Mouse (Mus musculus): ENCODE results near the gene Rtkn2. TPM values are rescaled to one million over a fixed set of nuclear protein-coding genes. Genes with fewer than 3 reads are reported as not detected.

The Rtkn2 gene
- polyA plus RNA-seq, 1 experiment, result 2.0 TPM

DNA sequence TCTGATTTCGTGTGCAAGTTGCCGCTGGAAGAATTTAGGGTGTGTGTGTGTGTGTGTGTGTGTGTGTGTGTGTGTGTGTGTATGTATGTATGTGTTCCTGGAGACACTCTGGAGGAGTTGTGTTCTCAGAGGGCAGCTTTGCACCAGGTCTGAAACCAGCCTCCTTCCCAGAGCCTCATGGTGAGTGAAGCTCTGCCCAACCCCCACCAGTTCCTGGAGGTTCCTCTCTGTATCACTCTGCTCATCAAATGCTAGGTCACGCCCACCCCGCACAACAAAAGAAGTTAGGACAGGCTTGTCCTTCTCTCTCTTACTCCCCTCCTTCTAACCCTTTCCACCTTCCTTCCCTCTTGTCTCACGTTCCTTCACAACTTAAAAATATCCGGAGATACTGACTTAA, 64.6 kb downstream of the Rtkn2 start:
- no peak overlapping the region for H3K4me3 ChIP-seq (replicated peaks; ENCODE audit: insufficient read depth, low read depth, low read length)
- no peak for TF ChIP-seq CTCF (IDR thresholded peaks at IDR 0.05; ENCODE audit: borderline replicate concordance, insufficient read depth, low read depth, low read length)
- TF ChIP-seq POLR2A (IDR thresholded peaks at IDR 0.05; ENCODE audit: borderline replicate concordance, insufficient read depth, low read length), result no peak
- no peaks in the 10 kb centered on the region for H3K4me1 ChIP-seq (ENCODE audit: control insufficient read depth, insufficient read depth, low read length)
- no peak overlapping the region for H3K27ac ChIP-seq (ENCODE audit: insufficient read depth, low read length)
- H3K27me3 ChIP-seq (ENCODE audit: control insufficient read depth, insufficient read depth, low read length), result no peaks in the 10 kb centered on the region
- 48% methylated on average over 6 of the region's 6 CpGs for WGBS
- DNase-seq, result no peak

DNA sequence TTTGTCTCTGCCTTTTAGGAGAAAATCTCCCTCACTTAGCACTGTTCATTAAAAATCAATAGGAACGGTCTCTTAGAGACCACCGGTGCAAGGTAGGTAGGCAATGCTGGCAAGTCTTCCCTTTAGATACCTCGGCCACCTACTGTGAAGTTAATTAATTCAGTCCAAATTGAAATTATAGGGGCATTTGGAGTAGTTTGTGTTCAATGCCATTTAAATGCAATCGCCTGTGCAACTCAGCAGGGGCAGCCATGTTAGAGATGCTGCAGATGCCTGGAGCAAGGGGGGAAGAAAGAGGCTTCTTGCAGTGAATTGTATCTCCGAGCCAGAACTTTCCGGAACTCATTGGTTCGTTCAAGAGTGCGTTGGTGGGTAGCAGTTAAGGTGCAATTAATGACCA, 65.5 kb downstream of the Rtkn2 start:
- TF ChIP-seq POLR2A (IDR thresholded peaks at IDR 0.05; ENCODE audit: borderline replicate concordance, insufficient read depth, low read length), result no peak
- WGBS, result 30% methylated on average over 8 of the region's 8 CpGs
- no peak overlapping the region for H3K27ac ChIP-seq (ENCODE audit: insufficient read depth, low read length)

DNA sequence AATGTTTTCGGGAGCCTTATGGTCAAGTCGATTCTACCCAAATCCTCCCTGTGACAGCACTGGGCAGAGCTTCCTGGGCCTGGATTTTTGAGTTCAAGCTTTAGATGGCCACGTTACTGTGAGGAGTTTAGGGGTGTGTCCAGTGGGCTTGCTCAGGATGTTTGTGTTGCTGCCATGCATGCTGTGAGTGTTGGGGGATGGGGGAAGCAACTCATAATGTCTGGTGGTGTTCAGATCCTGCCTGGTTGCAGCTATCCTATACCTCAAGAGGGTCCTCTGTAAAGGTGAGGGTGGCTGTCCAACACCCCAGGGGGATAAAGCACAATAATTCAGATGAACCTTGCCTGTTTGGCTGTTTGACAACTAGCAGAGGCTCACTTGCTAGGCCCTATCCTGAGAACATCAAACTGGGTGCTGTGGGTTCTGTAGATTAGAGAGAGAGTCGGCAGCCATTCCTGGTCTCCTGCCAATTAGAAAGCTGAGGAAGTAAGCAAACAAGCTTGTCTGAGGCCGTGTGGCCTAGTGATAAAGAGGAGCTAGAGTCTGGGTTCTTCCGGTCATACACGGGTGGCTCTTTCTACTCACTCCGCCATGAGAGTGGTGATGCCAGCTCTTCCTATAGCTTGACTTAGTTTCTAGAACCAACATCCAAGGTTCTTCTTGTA, 69.4 kb downstream of the Rtkn2 start:
- no peak for DNase-seq
- no peak overlapping the region for H3K27ac ChIP-seq (ENCODE audit: insufficient read depth, low read length)
- no peaks in the 10 kb centered on the region for H3K4me1 ChIP-seq (ENCODE audit: control insufficient read depth, insufficient read depth, low read length)
- H3K4me3 ChIP-seq (replicated peaks; ENCODE audit: insufficient read depth, low read depth, low read length), result no peak overlapping the region
- no peaks in the 10 kb centered on the region for H3K27me3 ChIP-seq (ENCODE audit: control insufficient read depth, insufficient read depth, low read length)
- WGBS, result 86% methylated on average over 8 of the region's 8 CpGs
- TF ChIP-seq CTCF (IDR thresholded peaks at IDR 0.05; ENCODE audit: borderline replicate concordance, insufficient read depth, low read depth, low read length) (no peak), POLR2A (IDR thresholded peaks at IDR 0.05; ENCODE audit: borderline replicate concordance, insufficient read depth, low read length) (no peak)

More for the DNA sequence above, 65.5 kb downstream of the Rtkn2 start:
- DNase-seq, result no peak
- Histone ChIP-seq H3K4me1 (ENCODE audit: control insufficient read depth, insufficient read depth, low read length) (no peaks in the 10 kb centered on the region), H3K27me3 (ENCODE audit: control insufficient read depth, insufficient read depth, low read length) (no peaks in the 10 kb centered on the region), H3K4me3 (replicated peaks; ENCODE audit: insufficient read depth, low read depth, low read length) (no peak overlapping the region)

DNA sequence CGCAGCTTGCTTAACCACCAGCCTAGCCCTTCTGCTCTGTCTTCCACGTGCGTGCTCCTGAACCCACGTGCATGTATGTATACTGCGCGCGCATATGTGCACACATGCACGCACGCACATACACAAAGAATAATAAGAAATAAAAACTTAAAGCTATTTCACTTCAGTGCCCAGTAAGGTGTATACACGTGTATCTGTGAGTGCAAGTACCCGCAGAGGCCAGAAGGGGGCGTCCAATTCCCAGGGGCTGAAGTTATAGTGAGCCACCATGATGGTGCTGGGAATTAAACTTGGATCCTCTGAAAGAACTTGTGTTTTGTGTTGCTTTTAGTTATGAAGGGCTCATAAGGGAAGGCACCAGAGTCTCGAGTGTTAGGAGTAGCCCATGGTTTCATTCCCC, 71.5 kb downstream of the Rtkn2 start:
- TF ChIP-seq CTCF (IDR thresholded peaks at IDR 0.05; ENCODE audit: borderline replicate concordance, insufficient read depth, low read depth, low read length), result no peak
- no peak for TF ChIP-seq POLR2A (IDR thresholded peaks at IDR 0.05; ENCODE audit: borderline replicate concordance, insufficient read depth, low read length)
- DNase-seq, result no peak
- no peak overlapping the region for H3K27ac ChIP-seq (ENCODE audit: insufficient read depth, low read length)
- no peak overlapping the region for H3K4me3 ChIP-seq (replicated peaks; ENCODE audit: insufficient read depth, low read depth, low read length)
- WGBS, result 84% methylated on average over 13 of the region's 13 CpGs
- no peaks in the 10 kb centered on the region for H3K27me3 ChIP-seq (ENCODE audit: control insufficient read depth, insufficient read depth, low read length)
- no peaks in the 10 kb centered on the region for H3K4me1 ChIP-seq (ENCODE audit: control insufficient read depth, insufficient read depth, low read length)

DNA sequence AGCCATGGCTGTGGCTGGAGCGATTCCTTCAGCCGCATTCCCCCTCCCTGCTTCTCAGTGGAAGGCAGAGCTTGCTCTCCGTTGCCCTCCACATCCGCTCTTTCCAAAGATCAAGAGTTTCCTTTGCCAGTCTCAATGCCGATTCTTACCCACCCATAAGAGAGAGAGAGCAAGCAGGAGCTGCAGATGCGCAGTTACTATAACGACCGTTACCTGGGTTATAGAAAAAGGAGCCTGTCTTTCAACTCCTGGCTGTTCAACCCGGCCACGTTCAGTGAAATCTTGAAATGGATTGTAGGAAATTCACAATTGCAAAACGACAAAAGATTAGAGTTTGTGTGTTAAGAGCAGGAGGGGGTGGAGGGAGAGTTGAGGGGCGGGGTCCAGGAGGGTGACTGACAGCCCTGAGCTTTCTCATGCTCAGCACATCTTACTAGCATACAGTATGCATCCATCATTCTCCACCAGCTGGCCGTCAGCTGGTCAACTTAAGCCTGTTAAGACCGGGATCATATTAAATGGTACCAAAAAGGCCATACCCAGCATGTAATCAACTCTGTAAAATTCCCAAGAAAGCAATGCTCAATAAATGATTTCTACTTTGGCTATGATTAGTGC, 72.1 kb downstream of the Rtkn2 start:
- Histone ChIP-seq H3K4me3 (replicated peaks; ENCODE audit: insufficient read depth, low read depth, low read length) (no peak overlapping the region), H3K27ac (ENCODE audit: insufficient read depth, low read length) (no peak overlapping the region), H3K4me1 (ENCODE audit: control insufficient read depth, insufficient read depth, low read length) (no peaks in the 10 kb centered on the region), H3K27me3 (ENCODE audit: control insufficient read depth, insufficient read depth, low read length) (no peaks in the 10 kb centered on the region)
- DNase-seq, result no peak
- TF ChIP-seq CTCF (IDR thresholded peaks at IDR 0.05; ENCODE audit: borderline replicate concordance, insufficient read depth, low read depth, low read length) (no peak), POLR2A (IDR thresholded peaks at IDR 0.05; ENCODE audit: borderline replicate concordance, insufficient read depth, low read length) (no peak)
- WGBS, result 90% methylated on average over 14 of the region's 14 CpGs

DNA sequence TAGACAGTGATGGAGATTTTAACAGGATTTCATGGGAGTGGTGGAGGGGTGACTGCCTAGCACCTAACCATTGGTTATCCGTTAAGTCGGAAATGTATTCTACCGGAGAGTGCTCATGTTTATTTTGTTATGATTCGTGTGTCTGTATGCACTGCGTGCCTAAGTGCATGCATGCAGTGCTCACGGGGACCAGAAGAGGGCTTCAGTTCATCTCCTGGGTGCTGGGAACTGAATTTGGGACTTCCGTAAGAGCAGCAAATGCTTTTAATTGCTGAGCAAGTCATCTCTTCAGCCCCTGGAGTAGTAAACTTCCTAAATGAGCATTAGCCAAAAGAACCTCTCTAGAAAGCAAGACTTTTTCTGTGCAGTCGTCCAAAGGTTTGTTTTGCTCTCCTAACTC, 72.9 kb downstream of the Rtkn2 start:
- Histone ChIP-seq H3K4me1 (ENCODE audit: control insufficient read depth, insufficient read depth, low read length) (no peaks in the 10 kb centered on the region), H3K4me3 (replicated peaks; ENCODE audit: insufficient read depth, low read depth, low read length) (no peak overlapping the region), H3K27me3 (ENCODE audit: control insufficient read depth, insufficient read depth, low read length) (no peaks in the 10 kb centered on the region), H3K27ac (ENCODE audit: insufficient read depth, low read length) (no peak overlapping the region)
- WGBS, result 93% methylated on average over 8 of the region's 8 CpGs
- no peak for DNase-seq
- TF ChIP-seq CTCF (IDR thresholded peaks at IDR 0.05; ENCODE audit: borderline replicate concordance, insufficient read depth, low read depth, low read length) (no peak), POLR2A (IDR thresholded peaks at IDR 0.05; ENCODE audit: borderline replicate concordance, insufficient read depth, low read length) (no peak)

DNA sequence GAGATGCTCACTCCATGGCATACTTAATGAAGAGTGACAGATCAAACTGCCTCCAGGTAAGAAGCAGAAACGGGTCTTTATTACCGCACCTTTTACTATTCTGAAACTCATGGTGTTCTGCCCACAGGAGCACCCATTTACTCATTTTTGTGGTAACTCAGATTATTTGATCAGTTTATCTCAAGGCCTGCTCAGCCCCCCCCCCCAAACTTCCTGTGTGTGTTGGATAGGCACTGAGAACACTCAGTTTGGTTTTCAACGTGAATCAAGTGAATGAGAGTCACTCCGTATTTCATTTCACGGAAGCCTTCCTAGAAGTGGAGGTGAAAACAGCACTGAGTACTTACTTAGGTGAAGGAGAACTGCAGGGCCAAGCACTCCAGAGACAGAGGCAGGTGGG, 74.8 kb downstream of the Rtkn2 start:
- 94% methylated on average over 5 of the region's 5 CpGs for WGBS
- TF ChIP-seq POLR2A (IDR thresholded peaks at IDR 0.05; ENCODE audit: borderline replicate concordance, insufficient read depth, low read length) (no peak), CTCF (IDR thresholded peaks at IDR 0.05; ENCODE audit: borderline replicate concordance, insufficient read depth, low read depth, low read length) (no peak)
- no peaks in the 10 kb centered on the region for H3K4me1 ChIP-seq (ENCODE audit: control insufficient read depth, insufficient read depth, low read length)

DNA sequence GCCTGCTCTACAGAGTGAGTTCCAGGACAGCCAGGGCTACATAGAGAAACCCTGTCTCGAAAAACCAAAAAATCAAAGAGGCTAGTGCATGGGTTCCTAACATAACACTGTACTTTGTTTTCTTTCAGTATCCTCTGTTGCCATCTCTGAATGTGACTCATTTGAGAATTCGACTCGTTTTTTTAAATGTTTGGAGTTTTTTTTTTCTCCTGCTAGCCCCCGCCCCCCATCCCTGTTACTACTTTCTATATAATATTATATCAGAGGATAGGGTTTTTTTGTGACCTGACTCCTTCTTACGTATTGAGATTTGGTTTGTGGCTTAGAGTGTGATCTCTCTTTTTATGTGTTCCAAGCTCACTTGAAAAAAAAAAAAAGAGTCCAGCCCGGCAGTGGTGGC, 75.3 kb downstream of the Rtkn2 start:
- no peaks in the 10 kb centered on the region for H3K27me3 ChIP-seq (ENCODE audit: control insufficient read depth, insufficient read depth, low read length)
- 87% methylated on average over 6 of the region's 6 CpGs for whole genome bisulfite sequencing
- no peaks in the 10 kb centered on the region for H3K4me1 ChIP-seq (ENCODE audit: control insufficient read depth, insufficient read depth, low read length)
- no peak for TF ChIP-seq POLR2A (IDR thresholded peaks at IDR 0.05; ENCODE audit: borderline replicate concordance, insufficient read depth, low read length)
- no peak for TF ChIP-seq CTCF (IDR thresholded peaks at IDR 0.05; ENCODE audit: borderline replicate concordance, insufficient read depth, low read depth, low read length)
- DNase-seq, result no peak
- no peak overlapping the region for H3K4me3 ChIP-seq (replicated peaks; ENCODE audit: insufficient read depth, low read depth, low read length)
- no peak overlapping the region for H3K27ac ChIP-seq (ENCODE audit: insufficient read depth, low read length)

More for the DNA sequence above, 74.8 kb downstream of the Rtkn2 start:
- Histone ChIP-seq H3K27ac (ENCODE audit: insufficient read depth, low read length) (no peak overlapping the region), H3K4me3 (replicated peaks; ENCODE audit: insufficient read depth, low read depth, low read length) (no peak overlapping the region), H3K27me3 (ENCODE audit: control insufficient read depth, insufficient read depth, low read length) (no peaks in the 10 kb centered on the region)
- no peak for DNase-seq

Data from cerebellum, adult 2 months (tissue).